Mouse (Mus musculus): ENCODE data around the gene Rtn4. TPM values are rescaled to one million over a fixed set of nuclear protein-coding genes. Genes with fewer than 3 reads are reported as not detected.

The Rtn4 gene
- total and polyA plus RNA-seq, 3 experiments = 46.5 to 202 (median 57.8) TPM

- no peak overlapping the region for H3K4me3 ChIP-seq (ENCODE audit: control insufficient read depth in 1 of 2, insufficient read depth in 1 of 2, low read depth in 2 of 2, low read length in 2 of 2)
- H3K4me1 ChIP-seq (ENCODE audit: control insufficient read depth in 1 of 2, insufficient read depth in 2 of 2, low read length in 2 of 2) = peaks cover 3 to 7% of the 10 kb centered on the region in 2 experiments; a peak in 3 of 4 replicates
- TF ChIP-seq RAD21 (IDR thresholded peaks at IDR 0.05; ENCODE audit: low read depth, low read length) = no peak
- no peak for TF ChIP-seq BHLHE40 (IDR thresholded peaks at IDR 0.05; ENCODE audit: borderline replicate concordance, low read depth, low read length)
- TF ChIP-seq ZKSCAN1 (IDR thresholded peaks at IDR 0.05; ENCODE audit: low read depth, low read length) = no peak
- H3K79me2 ChIP-seq (ENCODE audit: control insufficient read depth, insufficient read depth, low read length, poor library complexity) = no peaks in the 10 kb centered on the region
- no peak overlapping the region for H3K9ac ChIP-seq (ENCODE audit: control insufficient read depth, low read depth, low read length, poor library complexity, severe bottlenecking)
- peaks cover 0 to 4% of the 10 kb centered on the region in 2 experiments; a peak in 2 of 4 replicates for H3K36me3 ChIP-seq (ENCODE audit: control insufficient read depth in 1 of 2, insufficient read depth in 2 of 2, low read length in 2 of 2)
- no peaks in the 10 kb centered on the region for H3K27me3 ChIP-seq (ENCODE audit: control insufficient read depth in 1 of 2, insufficient read depth in 2 of 2, low read length in 2 of 2)
- H3K9me3 ChIP-seq (replicated peaks; ENCODE audit: insufficient read depth, low read length) = no peaks in the 10 kb centered on the region
- no peak for DNase-seq (ENCODE audit: low read depth, low spot score)
- no peak overlapping the region for H3K27ac ChIP-seq (ENCODE audit: control insufficient read depth, low read depth, low read length)
These were observed 56.2 kb downstream of the Rtn4 start for GRCm38 (mm10) chr11:29748750-29749467.

DNA sequence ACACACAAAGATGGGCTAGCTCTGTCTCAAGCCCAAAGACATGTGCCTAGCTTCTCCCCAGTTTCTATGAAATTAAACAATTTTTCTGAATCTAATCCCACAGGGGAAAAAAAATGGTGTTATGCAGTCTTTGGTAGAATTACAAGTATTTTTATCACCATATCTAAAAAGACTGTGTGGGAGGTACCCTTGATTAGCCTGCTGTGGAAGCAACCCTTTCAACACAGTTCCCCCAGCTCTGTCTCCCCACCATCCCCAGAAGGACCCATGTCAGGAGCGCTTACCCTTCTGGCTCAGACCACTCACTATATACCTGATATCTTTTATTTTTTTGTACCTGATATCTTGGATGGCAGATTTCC is 56.7 kb downstream of the Rtn4 start:
- Histone ChIP-seq H3K4me3 (ENCODE audit: control insufficient read depth in 1 of 2, insufficient read depth in 1 of 2, low read depth in 2 of 2, low read length in 2 of 2) (no peak overlapping the region), H3K36me3 (ENCODE audit: control insufficient read depth in 1 of 2, insufficient read depth in 2 of 2, low read length in 2 of 2) (peaks cover 0 to 4% of the 10 kb centered on the region in 2 experiments; a peak in 2 of 4 replicates), H3K27ac (ENCODE audit: control insufficient read depth, low read depth, low read length) (no peak overlapping the region), H3K9me3 (replicated peaks; ENCODE audit: insufficient read depth, low read length) (no peaks in the 10 kb centered on the region), H3K79me2 (ENCODE audit: control insufficient read depth, insufficient read depth, low read length, poor library complexity) (no peaks in the 10 kb centered on the region), H3K27me3 (ENCODE audit: control insufficient read depth in 1 of 2, insufficient read depth in 2 of 2, low read length in 2 of 2) (no peaks in the 10 kb centered on the region), H3K9ac (ENCODE audit: control insufficient read depth, low read depth, low read length, poor library complexity, severe bottlenecking) (no peak overlapping the region), H3K4me1 (ENCODE audit: control insufficient read depth in 1 of 2, insufficient read depth in 2 of 2, low read length in 2 of 2) (peaks cover 3 to 7% of the 10 kb centered on the region in 2 experiments; a peak in 3 of 4 replicates)
- DNase-seq (ENCODE audit: low read depth, low spot score) = no peak
- TF ChIP-seq POLR2AphosphoS5 (IDR thresholded peaks at IDR 0.05; ENCODE audit: borderline replicate concordance, low read depth, low read length) = no peak
- TF ChIP-seq GATA1 (IDR thresholded peaks at IDR 0.05; ENCODE audit: low read depth, low read length) = 0 out of 2 replicates have a peak, but pooled peaks have one; percentile 9

- H3K4me3 ChIP-seq (ENCODE audit: control insufficient read depth in 1 of 2, insufficient read depth in 1 of 2, low read depth in 2 of 2, low read length in 2 of 2) = no peak overlapping the region
These were observed 58.3 kb downstream of the Rtn4 start for GRCm38 (mm10) chr11:29751013-29751412.

More at GRCm38 (mm10) chr11:29751013-29751412, 58.3 kb downstream of the Rtn4 start:
- TF ChIP-seq HCFC1 (IDR thresholded peaks at IDR 0.05; ENCODE audit: low read depth, low read length) (no peak), CHD2 (IDR thresholded peaks at IDR 0.05; ENCODE audit: low read length) (no peak), TBP (IDR thresholded peaks at IDR 0.05; ENCODE audit: low read depth, low read length) (no peak), E2F4 (IDR thresholded peaks at IDR 0.05; ENCODE audit: borderline replicate concordance, low read depth, low read length) (no peak), CTCF (IDR thresholded peaks at IDR 0.05 in 2 of 3, conservative IDR thresholded peaks at IDR 0.05 in 1 of 3; ENCODE audit: control insufficient read depth in 1 of 3, insufficient read depth in 1 of 3, low read depth in 2 of 3, low read length in 3 of 3, poor library complexity in 1 of 3, severe bottlenecking in 1 of 3) (no peak), TAL1 (IDR thresholded peaks at IDR 0.05; ENCODE audit: low read length) (no peak), MAZ (IDR thresholded peaks at IDR 0.05; ENCODE audit: low read depth, low read length) (no peak), NELFE (IDR thresholded peaks at IDR 0.05; ENCODE audit: low read depth, low read length) (no peak), RCOR1 (IDR thresholded peaks at IDR 0.05; ENCODE audit: low read depth, low read length) (no peak), MYC (IDR thresholded peaks at IDR 0.05; ENCODE audit: low read depth, low read length) (no peak)
- H3K4me1 ChIP-seq (ENCODE audit: control insufficient read depth in 1 of 2, insufficient read depth in 2 of 2, low read length in 2 of 2) = peaks cover 3 to 7% of the 10 kb centered on the region in 2 experiments; a peak in 3 of 4 replicates
- no peaks in the 10 kb centered on the region for H3K27me3 ChIP-seq (ENCODE audit: control insufficient read depth in 1 of 2, insufficient read depth in 2 of 2, low read length in 2 of 2)
- no peak for DNase-seq (ENCODE audit: low read depth, low spot score)
- no peaks in the 10 kb centered on the region for H3K9me3 ChIP-seq (replicated peaks; ENCODE audit: insufficient read depth, low read length)
- no peaks in the 10 kb centered on the region for H3K79me2 ChIP-seq (ENCODE audit: control insufficient read depth, insufficient read depth, low read length, poor library complexity)
- H3K9ac ChIP-seq (ENCODE audit: control insufficient read depth, low read depth, low read length, poor library complexity, severe bottlenecking) = no peak overlapping the region
- no peak overlapping the region for H3K27ac ChIP-seq (ENCODE audit: control insufficient read depth, low read depth, low read length)
- H3K36me3 ChIP-seq (ENCODE audit: control insufficient read depth in 1 of 2, insufficient read depth in 2 of 2, low read length in 2 of 2) = peaks cover 0 to 4% of the 10 kb centered on the region in 2 experiments; a peak in 2 of 4 replicates

Data from MEL (cell line).